Mouse (Mus musculus): ENCODE data around the gene Samd5. TPM values are rescaled to one million over a fixed set of nuclear protein-coding genes. Genes with fewer than 3 reads are reported as not detected.

Gene Samd5
- total RNA-seq, 1 experiment from 2014 or later, result not detected

GRCm38 (mm10) chr10:9602389-9602788 is 72.6 kb downstream of the Samd5 start:
- ATAC-seq (replicated peaks; ENCODE audit: insufficient number of reproducible peaks, low FRiP score, low TSS enrichment, poor library complexity, severe bottlenecking), result no peak

- ATAC-seq (replicated peaks; ENCODE audit: insufficient number of reproducible peaks, low FRiP score, low TSS enrichment, poor library complexity, severe bottlenecking), result no peak
These were observed 78.8 kb downstream of the Samd5 start for GRCm38 (mm10) chr10:9596228-9596627.

GRCm38 (mm10) chr10:9594666-9595065 is 80.3 kb downstream of the Samd5 start:
- no peak for ATAC-seq (replicated peaks; ENCODE audit: insufficient number of reproducible peaks, low FRiP score, low TSS enrichment, poor library complexity, severe bottlenecking)

GRCm38 (mm10) chr10:9590606-9591005 is 84.4 kb downstream of the Samd5 start:
- no peak for ATAC-seq (replicated peaks; ENCODE audit: insufficient number of reproducible peaks, low FRiP score, low TSS enrichment, poor library complexity, severe bottlenecking)

- no peak for ATAC-seq (replicated peaks; ENCODE audit: insufficient number of reproducible peaks, low FRiP score, low TSS enrichment, poor library complexity, severe bottlenecking)
These were observed 88.7 kb downstream of the Samd5 start for GRCm38 (mm10) chr10:9586328-9586727.

- ATAC-seq (replicated peaks; ENCODE audit: insufficient number of reproducible peaks, low FRiP score, low TSS enrichment, poor library complexity, severe bottlenecking), result no peak
These were observed 95.6 kb downstream of the Samd5 start for GRCm38 (mm10) chr10:9579374-9579773.

- ATAC-seq (replicated peaks; ENCODE audit: insufficient number of reproducible peaks, low FRiP score, low TSS enrichment, poor library complexity, severe bottlenecking), result no peak
These were observed 99.4 kb downstream of the Samd5 start for GRCm38 (mm10) chr10:9575605-9576004.

- no peak for ATAC-seq (replicated peaks; ENCODE audit: insufficient number of reproducible peaks, low FRiP score, low TSS enrichment, poor library complexity, severe bottlenecking)
These were observed 100.9 kb downstream of the Samd5 start for GRCm38 (mm10) chr10:9574135-9574534.

Other genes with a start within 250 kb of the Samd5 start
- 16.6 to 28.0 TPM (median 19.0 TPM) in 3 replicates for gene Stxbp5, start 225.9 kb upstream of the Samd5 start, total RNA-seq (2017)